Mouse (Mus musculus) forebrain, embryonic 11.5 days (tissue): ENCODE measurements around the gene Eprs. TPM values are rescaled to one million over a fixed set of nuclear protein-coding genes. Genes with fewer than 3 reads are reported as not detected.
A peak's percentile ranks its signal among the peaks of the same experiment; 100 is the strongest.

ENCODE experiments used
- ATAC-seq: fragments of 200-750 bp; cut with Nextera tagmentation; replicated peaks from 2 replicates; pipeline ENCODE4 v1.8.0; 2017; ENCODE audit warnings: moderate TSS enrichment; ENCODE audit not compliant: low FRiP score
- DNase-seq: peaks from one replicate; pipeline ENCODE4 v3.0.0-alpha.2; 2017; ENCODE audit warnings: low spot score
- H3K27ac ChIP-seq: fragments of 300-500 bp; sonication (generic); 2 replicates; pipeline ENCODE4 v1.5.1; 2014; ENCODE audit warnings: low read depth, low read length
- H3K27me3 ChIP-seq: fragments of 300-500 bp; sonication (generic); 2 replicates; pipeline ENCODE4 v1.6.1; 2014; ENCODE audit warnings: mild to moderate bottlenecking, low read length, mixed read lengths; ENCODE audit not compliant: control insufficient read depth, insufficient read depth
- H3K36me3 ChIP-seq: fragments of 300-500 bp; sonication (generic); 2 replicates; pipeline ENCODE4 v1.6.1; 2014; ENCODE audit warnings: mild to moderate bottlenecking, low read length, moderate library complexity, mixed read lengths; ENCODE audit not compliant: control insufficient read depth, insufficient read depth
- H3K4me1 ChIP-seq: fragments of 300-500 bp; sonication (generic); replicated peaks from 2 replicates; pipeline ENCODE4 v1.6.1; 2014; ENCODE audit warnings: low read length, mixed read lengths; ENCODE audit not compliant: control insufficient read depth, insufficient read depth
- H3K4me2 ChIP-seq: fragments of 300-500 bp; sonication (generic); 2 replicates; pipeline ENCODE4 v1.6.1; 2014; ENCODE audit warnings: low read depth, mild to moderate bottlenecking, low read length, moderate library complexity, mixed read lengths; ENCODE audit not compliant: severe bottlenecking
- H3K4me3 ChIP-seq: fragments of 300-500 bp; sonication (generic); 2 replicates; pipeline ENCODE4 v1.5.1; 2014; ENCODE audit warnings: low read depth, low read length
- H3K9ac ChIP-seq: fragments of 300-500 bp; sonication (generic); 2 replicates; pipeline ENCODE4 v1.6.1; 2014; ENCODE audit warnings: low read length
- H3K9me3 ChIP-seq: fragments of 300-500 bp; sonication (generic); 2 replicates; pipeline ENCODE4 v1.6.1; 2016; ENCODE audit warnings: low read length, mixed read lengths; ENCODE audit not compliant: control insufficient read depth
- WGBS: fragments of 180-500 bp; shearing (Covaris S2); extraction: QIAGEN DNeasy Blood & Tissue Kit; methylation state at CpG from one replicate; pipeline ENCODE4 v1.1.7; 2014; 5-methylcytosine and 5-hydroxymethylcytosine counted together
- polyA plus RNA-seq: library from polyadenylated mRNA; unstranded; fragments of >200 nt; fragmentation: Nextera tagmentation; extraction: Ambion mirVana; gene quantifications from 2 replicates; pipeline ENCODE4 v1.2.1, GENCODE M21; 2014

Gene Eprs
- polyA plus RNA-seq, 1 experiment from 2014 or later, result 150 TPM

DNA sequence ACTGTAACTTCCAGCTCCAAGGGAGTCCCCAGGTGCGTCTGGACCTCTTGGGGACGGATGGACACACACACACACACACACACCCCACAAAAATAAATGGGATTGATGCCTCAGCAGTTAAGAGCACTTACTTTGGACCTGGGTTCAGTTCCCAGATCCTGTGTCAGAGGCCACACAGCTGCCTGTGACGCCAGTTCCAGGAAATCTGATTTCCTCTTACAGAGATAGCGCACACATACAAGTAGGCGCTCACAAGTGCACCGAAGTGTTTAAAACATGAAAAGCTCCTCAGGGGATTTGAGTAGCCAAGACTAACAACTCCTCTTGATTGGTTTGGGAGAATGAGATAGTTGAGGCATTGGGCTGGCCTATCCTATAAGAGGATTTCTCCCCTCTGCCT is 57.9 kb downstream of the Eprs start:
- Histone ChIP-seq H3K36me3 (peaks cover 3% of the 10 kb centered on the region; the same call in 1 of the 2 replicates), H3K4me3 (no peak overlapping the region), H3K4me1 (no peaks in the 10 kb centered on the region), H3K9ac (no peak overlapping the region), H3K9me3 (no peaks in the 10 kb centered on the region), H3K27me3 (no peaks in the 10 kb centered on the region), H3K27ac (no peak overlapping the region), H3K4me2 (no peak overlapping the region)
- DNase-seq (no peak), ATAC-seq (no peak)
- WGBS, result 96% methylated on average over 6 of the region's 6 CpGs

DNA sequence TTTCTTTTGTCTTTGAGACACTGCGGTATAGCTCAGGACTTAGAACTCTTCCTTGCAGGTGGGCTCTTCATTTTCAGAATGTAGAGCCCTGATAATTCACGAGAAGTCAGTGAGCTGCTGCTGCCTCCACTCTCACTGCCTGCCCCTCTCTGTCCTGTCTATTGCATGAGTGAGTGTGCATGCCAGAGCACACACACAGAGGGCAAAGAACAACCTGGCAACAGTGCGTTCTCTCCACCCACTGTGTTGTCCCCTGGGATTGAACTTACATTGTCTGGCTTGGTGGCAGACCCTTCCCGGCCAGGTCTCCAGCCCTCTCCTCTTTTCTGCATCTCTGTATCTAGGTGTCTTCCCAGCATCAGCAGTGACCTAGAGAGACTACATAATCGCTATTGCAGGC is 63.7 kb downstream of the Eprs start:
- DNase-seq, result no peak
- Histone ChIP-seq H3K4me3 (no peak overlapping the region), H3K27me3 (no peaks in the 10 kb centered on the region), H3K9me3 (no peaks in the 10 kb centered on the region), H3K36me3 (peaks cover 6% of the 10 kb centered on the region; the same call in 1 of the 2 replicates), H3K9ac (no peak overlapping the region), H3K27ac (no peak overlapping the region), H3K4me1 (no peaks in the 10 kb centered on the region), H3K4me2 (no peak overlapping the region)
- no peak for ATAC-seq
- 94% methylated on average over 5 of the region's 5 CpGs for WGBS

GRCm38 (mm10) chr1:185430488-185430887 is 67.6 kb downstream of the Eprs start:
- Histone ChIP-seq H3K36me3 (peaks cover 6% of the 10 kb centered on the region; the same call in 1 of the 2 replicates), H3K27ac (no peak overlapping the region), H3K4me2 (no peak overlapping the region), H3K4me3 (no peak overlapping the region), H3K27me3 (no peaks in the 10 kb centered on the region), H3K9me3 (no peaks in the 10 kb centered on the region), H3K9ac (no peak overlapping the region), H3K4me1 (no peaks in the 10 kb centered on the region)
- ATAC-seq (no peak), DNase-seq (no peak)
- 98% methylated on average over 5 of the region's 5 CpGs for WGBS

- Histone ChIP-seq H3K9ac (no peak overlapping the region), H3K36me3 (peaks cover 6% of the 10 kb centered on the region; the same call in 1 of the 2 replicates), H3K27me3 (no peaks in the 10 kb centered on the region), H3K4me2 (no peak overlapping the region), H3K4me1 (no peaks in the 10 kb centered on the region), H3K4me3 (no peak overlapping the region), H3K27ac (no peak overlapping the region), H3K9me3 (no peaks in the 10 kb centered on the region)
- ATAC-seq (no peak), DNase-seq (no peak)
- WGBS, result 82% methylated on average over 6 of the region's 6 CpGs
Measured at GRCm38 (mm10) chr1:185431245-185431997, 68.6 kb downstream of the Eprs start.

DNA sequence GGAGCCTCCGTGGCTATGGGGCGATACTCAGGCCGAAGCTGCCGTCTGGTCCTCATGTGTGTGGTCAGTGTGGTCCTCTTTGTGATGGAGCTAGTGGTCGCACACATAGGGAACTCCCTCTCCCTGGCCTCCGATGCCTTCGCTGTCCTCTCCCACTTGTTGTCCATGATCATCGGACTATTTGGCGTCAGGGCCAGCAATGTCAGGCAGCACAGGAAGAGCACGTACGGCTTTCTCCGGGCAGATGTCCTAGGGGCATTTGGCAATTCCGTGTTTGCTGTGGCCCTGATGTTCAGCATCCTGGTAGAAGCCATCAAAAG is 69.1 kb downstream of the Eprs start:
- Histone ChIP-seq H3K27ac (no peak overlapping the region), H3K4me3 (no peak overlapping the region), H3K9ac (no peak overlapping the region), H3K4me2 (no peak overlapping the region), H3K9me3 (no peaks in the 10 kb centered on the region), H3K36me3 (peaks cover 6% of the 10 kb centered on the region; the same call in 1 of the 2 replicates), H3K4me1 (no peaks in the 10 kb centered on the region), H3K27me3 (no peaks in the 10 kb centered on the region)
- no peak for ATAC-seq
- no peak for DNase-seq
- 87% methylated on average over 13 of the region's 13 CpGs for WGBS

DNA sequence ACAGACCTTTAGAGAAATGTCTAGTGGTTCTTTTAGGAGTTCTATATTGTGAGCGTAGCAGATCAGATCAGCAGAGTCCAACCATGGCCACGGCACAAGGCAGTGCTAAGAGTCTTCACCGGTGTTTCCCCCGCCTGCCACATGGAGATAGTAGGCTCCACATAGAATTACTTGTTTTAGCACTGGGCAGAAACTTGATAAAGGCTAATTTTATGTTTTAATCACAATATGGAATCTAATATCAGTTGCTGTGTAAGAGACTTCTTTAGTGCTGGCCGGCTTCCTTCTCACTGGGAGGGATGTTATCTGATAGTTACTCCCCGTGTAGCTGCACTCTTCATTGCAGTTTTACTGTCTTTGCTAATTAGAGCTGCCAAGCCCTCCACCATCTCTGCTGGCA is 70.3 kb downstream of the Eprs start:
- no peak overlapping the region for H3K9ac ChIP-seq
- H3K4me1 ChIP-seq, result no peaks in the 10 kb centered on the region
- 84% methylated on average over 6 of the region's 6 CpGs for WGBS
- DNase-seq (no peak), ATAC-seq (no peak)
- no peak overlapping the region for H3K4me3 ChIP-seq
- H3K27me3 ChIP-seq, result no peaks in the 10 kb centered on the region
- H3K4me2 ChIP-seq, result no peak overlapping the region
- H3K27ac ChIP-seq, result no peak overlapping the region
- H3K9me3 ChIP-seq, result no peaks in the 10 kb centered on the region
- H3K36me3 ChIP-seq, result peaks cover 3% of the 10 kb centered on the region; the same call in 1 of the 2 replicates

DNA sequence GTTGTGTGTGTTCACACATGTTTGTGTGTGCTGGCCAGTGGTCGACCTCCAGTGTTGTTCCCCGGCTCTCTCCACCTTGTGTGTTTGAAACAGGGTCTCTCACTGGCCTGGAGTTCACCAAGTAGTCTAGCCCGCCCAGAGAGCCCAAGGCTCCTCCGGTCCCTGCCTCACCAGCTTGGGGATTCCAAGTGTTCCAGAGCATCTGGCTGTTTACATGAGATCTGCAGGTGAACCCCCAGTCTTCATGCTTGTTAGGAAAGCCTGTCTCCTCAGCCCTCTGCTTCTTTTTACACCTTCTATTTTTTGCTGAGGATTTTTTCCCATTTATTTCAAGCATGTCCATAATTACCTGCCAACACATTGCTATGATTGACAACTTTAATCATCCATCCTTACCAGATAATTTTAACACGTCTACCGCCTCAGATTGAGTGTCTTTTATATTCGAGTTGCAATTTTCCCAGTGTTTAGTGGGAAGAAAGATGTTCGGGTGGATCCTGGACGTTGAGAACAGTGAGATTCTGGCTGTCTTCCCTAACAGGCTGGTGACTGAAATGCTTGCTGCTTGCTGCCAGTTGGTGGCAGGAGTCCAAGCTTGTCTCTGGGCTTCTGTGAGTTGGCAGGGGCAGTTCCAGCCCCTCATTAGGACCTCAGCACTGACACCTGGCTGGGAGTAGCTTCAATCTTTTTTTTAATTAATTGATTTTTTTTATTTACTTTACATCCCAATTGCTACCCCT is 76.2 kb downstream of the Eprs start:
- DNase-seq, result no peak
- H3K36me3 ChIP-seq, result no peaks in the 10 kb centered on the region
- no peak overlapping the region for H3K9ac ChIP-seq
- no peaks in the 10 kb centered on the region for H3K9me3 ChIP-seq
- H3K27me3 ChIP-seq, result no peaks in the 10 kb centered on the region
- WGBS, result 69% methylated on average over 9 of the region's 9 CpGs
- H3K4me3 ChIP-seq, result no peak overlapping the region
- H3K4me1 ChIP-seq, result 0 out of 2 replicates have a peak, but pooled peaks cover 4% of the 10 kb centered on the region
- peak overlapping the region; percentile 6; the same call in 1 of the 2 replicates for H3K27ac ChIP-seq
- no peak overlapping the region for H3K4me2 ChIP-seq
- no peak; the same call in 1 of the 2 replicates for ATAC-seq

DNA sequence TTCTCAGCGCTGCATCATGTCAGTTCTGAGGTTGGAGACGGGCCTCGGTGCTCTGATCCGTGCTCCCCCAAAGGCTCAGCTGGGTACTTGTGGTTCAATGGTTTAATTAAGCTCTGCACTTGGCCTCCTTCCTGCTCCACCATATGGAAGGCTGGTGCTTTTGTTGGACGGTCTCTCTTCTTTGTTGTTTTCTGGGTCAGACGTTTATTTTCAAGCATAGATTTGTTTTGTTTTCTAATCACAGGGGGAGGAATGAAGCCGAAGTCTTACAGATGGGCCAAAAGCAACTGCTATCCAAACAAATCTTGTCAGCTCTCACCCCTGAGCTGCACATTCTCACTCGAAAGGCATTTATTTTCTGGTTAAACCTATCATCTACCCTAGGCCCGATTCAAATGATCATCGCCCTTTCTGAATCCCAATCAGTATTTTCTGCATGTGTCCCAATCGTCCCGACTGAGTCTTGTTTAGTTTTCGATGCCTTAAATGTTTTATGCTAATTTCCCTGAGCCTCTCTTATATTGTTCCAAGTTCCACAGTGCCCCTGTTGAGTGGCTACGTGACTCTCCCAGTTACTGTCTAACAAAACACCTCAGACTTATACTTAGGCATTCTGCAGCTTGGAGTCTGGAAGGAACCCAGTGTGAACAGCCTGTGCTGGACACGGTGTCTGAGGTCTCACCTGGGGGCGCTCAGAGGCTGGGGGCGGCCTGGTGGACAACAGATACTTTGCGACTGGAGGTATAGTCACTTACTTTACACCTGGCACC is 79.0 kb downstream of the Eprs start:
- H3K4me2 ChIP-seq, result no peak overlapping the region
- no peak for DNase-seq

More for the DNA sequence above, 79.0 kb downstream of the Eprs start:
- Histone ChIP-seq H3K4me3 (no peak overlapping the region), H3K27ac (no peak overlapping the region), H3K27me3 (no peaks in the 10 kb centered on the region), H3K36me3 (no peaks in the 10 kb centered on the region), H3K9ac (no peak overlapping the region), H3K4me1 (0 out of 2 replicates have a peak, but pooled peaks cover 4% of the 10 kb centered on the region), H3K9me3 (no peaks in the 10 kb centered on the region)
- peak; percentile 74 for ATAC-seq
- WGBS, result 66% methylated on average over 18 of the region's 18 CpGs
